In the genomic region with DNA sequence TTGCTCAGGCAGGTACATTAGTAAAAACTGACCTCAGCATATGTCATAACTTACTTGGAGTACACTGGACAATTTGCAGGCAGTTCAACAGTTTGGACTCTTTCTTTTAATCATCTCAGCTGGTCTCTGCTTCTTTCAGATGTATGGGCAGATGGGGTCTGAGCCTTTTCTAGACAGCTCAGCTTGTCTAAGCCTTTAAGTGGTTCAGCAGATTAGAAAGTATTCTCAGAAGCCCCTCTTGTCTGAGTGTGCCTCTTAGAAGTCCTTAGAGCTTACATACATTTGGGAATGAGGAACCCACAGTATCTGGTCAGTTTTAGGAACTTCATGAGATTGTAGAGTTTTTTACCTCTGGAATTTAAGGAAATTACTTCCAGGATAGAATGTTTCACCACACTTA, we compare ENCODE assay signal across 12 mouse cellular contexts.
"Had no signal": no experiment of that assay in that cellular context is flagged by ENCODE, and none has a peak within 500 bp of the region (broad histone marks: within the 10 kb centered on the region; RNA-seq: fewer than 3 reads in every experiment).

No protein-coding gene starts in this region.

- DNase-seq: left cerebral cortex, postnatal 4 days; liver; liver, embryonic 13.5 days; liver, postnatal 0 days; lung, adult 18-20 months; lung, adult 2 months; lung, embryonic 14.5 days; lung, postnatal 10 days; lung, postnatal 14 days; lung, postnatal 36 days; lung, postnatal 4 days; midbrain, embryonic 14.5 days had no signal
